Mouse (Mus musculus): ENCODE measurements around the gene 1300017J02Rik.
"Not testable (repeated sequence)": the region's sequence is repeated elsewhere in the genome, so short reads cannot be mapped to it uniquely, and the experiment has no call there.

1300017J02Rik gene

GRCm38 (mm10) chr9:103304927-103305326, at the start of gene 1300017J02Rik, which contains the start of gene Topbp1:
1300017J02Rik (minus strand) TSS chr9:103305082.
Topbp1 (plus strand) TSS chr9:103305215.
- peak; percentile 83 to 89 for DNase-seq (ENCODE audit: low spot score in 2 of 2)

- DNase-seq (ENCODE audit: low spot score in 2 of 2), result not testable (repeated sequence)
These were observed 48.8 kb upstream of the 1300017J02Rik start for GRCm38 (mm10) chr9:103353500-103354260.

- no peak for DNase-seq (ENCODE audit: low spot score in 2 of 2)
These were observed 43.9 kb upstream of the 1300017J02Rik start for GRCm38 (mm10) chr9:103348791-103349190.

GRCm38 (mm10) chr9:103347996-103348490, 43.2 kb upstream of the 1300017J02Rik start:
- DNase-seq (ENCODE audit: low spot score in 2 of 2), result no peak

GRCm38 (mm10) chr9:103347045-103347444, 42.2 kb upstream of the 1300017J02Rik start:
- DNase-seq (ENCODE audit: low spot score in 2 of 2), result no peak

- peak; percentile 16 to 28 for DNase-seq (ENCODE audit: low spot score in 2 of 2)
These were observed 32.0 kb upstream of the 1300017J02Rik start for GRCm38 (mm10) chr9:103336912-103337311.

- no peak for DNase-seq (ENCODE audit: low spot score in 2 of 2)
These were observed 27.8 kb upstream of the 1300017J02Rik start for GRCm38 (mm10) chr9:103332663-103333062.

- DNase-seq (ENCODE audit: low spot score in 2 of 2), result no peak
These were observed 21.6 kb upstream of the 1300017J02Rik start for GRCm38 (mm10) chr9:103326449-103326848.

GRCm38 (mm10) chr9:103324678-103325077, 19.8 kb upstream of the 1300017J02Rik start:
- no peak for DNase-seq (ENCODE audit: low spot score in 2 of 2)

- DNase-seq (ENCODE audit: low spot score in 2 of 2), result peak; percentile 10 to 23
These were observed 5.0 kb upstream of the 1300017J02Rik start for GRCm38 (mm10) chr9:103309832-103310231.

- no peak for DNase-seq (ENCODE audit: low spot score in 2 of 2)
These were observed 605 bp upstream of the 1300017J02Rik start for GRCm38 (mm10) chr9:103305332-103306041.

GRCm38 (mm10) chr9:103302666-103303065, 2.2 kb downstream of the 1300017J02Rik start:
- peak; percentile 31 to 55 for DNase-seq (ENCODE audit: low spot score in 2 of 2)

GRCm38 (mm10) chr9:103302239-103302638, 2.6 kb downstream of the 1300017J02Rik start:
- no peak for DNase-seq (ENCODE audit: low spot score in 2 of 2)

GRCm38 (mm10) chr9:103301086-103301485, 3.8 kb downstream of the 1300017J02Rik start:
- no peak for DNase-seq (ENCODE audit: low spot score in 2 of 2)

GRCm38 (mm10) chr9:103294507-103294906, 10.4 kb downstream of the 1300017J02Rik start:
- DNase-seq (ENCODE audit: low spot score in 2 of 2), result no peak

- DNase-seq (ENCODE audit: low spot score in 2 of 2), result no peak
These were observed 16.2 kb downstream of the 1300017J02Rik start for GRCm38 (mm10) chr9:103288489-103289180.

- no peak for DNase-seq (ENCODE audit: low spot score in 2 of 2)
These were observed 16.9 kb downstream of the 1300017J02Rik start for GRCm38 (mm10) chr9:103287840-103288488.

GRCm38 (mm10) chr9:103286901-103287422, 17.9 kb downstream of the 1300017J02Rik start:
- no peak for DNase-seq (ENCODE audit: low spot score in 2 of 2)

GRCm38 (mm10) chr9:103286396-103286795, 18.5 kb downstream of the 1300017J02Rik start:
- no peak for DNase-seq (ENCODE audit: low spot score in 2 of 2)

GRCm38 (mm10) chr9:103276876-103277275, 28.0 kb downstream of the 1300017J02Rik start:
- DNase-seq (ENCODE audit: low spot score in 2 of 2), result no peak

- no peak for DNase-seq (ENCODE audit: low spot score in 2 of 2)
These were observed 29.2 kb downstream of the 1300017J02Rik start for GRCm38 (mm10) chr9:103275676-103276075.

All from natural killer cell, adult 2 months (primary cell).